ENCODE assay signal across 9 mouse cellular contexts in the genomic region with DNA sequence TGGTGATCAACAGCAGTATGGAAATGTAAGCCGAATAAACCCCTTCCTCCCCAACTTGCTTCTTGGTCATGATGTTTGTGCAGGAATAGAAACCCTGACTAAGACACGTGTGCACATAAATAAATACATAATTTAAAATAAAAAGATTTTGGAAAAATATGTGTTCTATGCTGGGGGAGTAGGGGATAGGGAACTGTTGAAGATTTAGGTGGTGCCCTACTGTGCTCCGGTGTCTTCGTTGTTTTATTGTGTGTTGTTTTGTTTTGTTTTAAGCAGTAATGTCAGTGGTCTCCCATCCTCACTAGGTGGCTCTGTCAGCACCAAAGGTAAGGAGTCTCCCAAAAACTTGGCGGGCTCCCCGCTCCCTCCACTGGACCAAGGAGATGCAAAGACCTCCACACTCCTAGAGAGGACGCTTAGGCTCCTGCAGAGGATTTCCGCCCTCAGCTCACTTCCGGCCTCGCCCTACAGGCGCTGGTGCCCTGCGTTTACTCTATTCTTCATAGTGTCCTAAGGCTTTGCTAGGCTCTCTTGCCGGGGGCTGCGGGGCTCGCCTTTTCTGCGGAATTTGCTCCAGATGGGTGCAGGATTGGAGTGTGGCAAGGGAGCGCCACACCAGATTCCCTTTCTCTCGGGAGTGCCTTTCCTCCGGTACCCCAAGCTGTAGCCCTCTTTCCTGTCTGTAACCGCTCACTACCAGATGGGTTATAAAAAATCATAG. TPM values are rescaled to one million over a fixed set of nuclear protein-coding genes. Genes with fewer than 3 reads are reported as not detected.
DNase-seq lines count a peak whose midpoint lies in the region; ATAC-seq lines count a peak whose summit lies in the region.
"Had no signal": no experiment of that assay in that cellular context is flagged by ENCODE, and none has a peak within 500 bp of the region (broad histone marks: within the 10 kb centered on the region; RNA-seq: fewer than 3 reads in every experiment).

No protein-coding gene starts in this region.

- H3K36me3 ChIP-seq in forebrain, embryonic 13.5 days (ENCODE audit: poor library complexity, severe bottlenecking), result no peaks in the 10 kb centered on the region
- H3K36me3 ChIP-seq in liver, embryonic 15.5 days (replicated peaks), result no peaks in the 10 kb centered on the region
- no peaks in the 10 kb centered on the region for H3K36me3 ChIP-seq in neural tube, embryonic 11.5 days (ENCODE audit: control insufficient read depth, insufficient read depth, low read length)

- peak; percentile 72 for DNase-seq in B cell, adult 2 months
- DNase-seq in c-Kit-positive CD71-positive TER-119-negative erythroid progenitor cells, embryonic 14.5 days (ENCODE audit: low read depth), result peak; percentile 20
- DNase-seq in heart, postnatal 10 days, result peak; percentile 73 to 82
- peak; percentile 82 to 86 for DNase-seq in kidney, postnatal 4 days
- DNase-seq in neural tube, embryonic 11.5 days (ENCODE audit: low spot score), result peak; percentile 79
- DNase-seq in telencephalon, adult 2 months (ENCODE audit: low read depth, low spot score), result peak; percentile 84

- no peaks in the 10 kb centered on the region for H3K9me3 ChIP-seq in forebrain, embryonic 13.5 days (replicated peaks)
- H3K9me3 ChIP-seq in liver, embryonic 15.5 days (replicated peaks), result no peaks in the 10 kb centered on the region
- no peaks in the 10 kb centered on the region for H3K9me3 ChIP-seq in neural tube, embryonic 11.5 days (ENCODE audit: control insufficient read depth, low read length)

- WGBS in forebrain, embryonic 13.5 days, result 13% methylated on average over 20 of the region's 20 CpGs
- WGBS in liver, embryonic 15.5 days (ENCODE audit: insufficient replicate concordance), result 9% methylated on average over 20 of the region's 20 CpGs
- WGBS in neural tube, embryonic 11.5 days, result 16% methylated on average over 20 of the region's 20 CpGs

- intact Hi-C loops in heart, postnatal 10 days (cut with DNase I), result no loop called here

- H3K27me3 ChIP-seq in forebrain, embryonic 13.5 days, result peaks cover 31% of the 10 kb centered on the region
- peaks cover 28% of the 10 kb centered on the region for H3K27me3 ChIP-seq in liver, embryonic 15.5 days
- no peaks in the 10 kb centered on the region for H3K27me3 ChIP-seq in neural tube, embryonic 11.5 days (ENCODE audit: control insufficient read depth, insufficient read depth, low read length)
- H3K27me3 ChIP-seq: Patski had no signal

- peak overlapping the region; percentile 66 for H3K4me2 ChIP-seq in forebrain, embryonic 13.5 days
- peak overlapping the region; percentile 69 for H3K4me2 ChIP-seq in liver, embryonic 15.5 days
- peak overlapping the region; percentile 62 for H3K4me2 ChIP-seq in neural tube, embryonic 11.5 days (ENCODE audit: low read depth)

- H3K4me3 ChIP-seq in forebrain, embryonic 13.5 days, result peak overlapping the region; percentile 64
- H3K4me3 ChIP-seq in liver, embryonic 15.5 days (replicated peaks), result peak overlapping the region; percentile 61
- peak overlapping the region; percentile 52 for H3K4me3 ChIP-seq in neural tube, embryonic 11.5 days (ENCODE audit: low read depth, low read length)

- ATAC-seq in forebrain, embryonic 13.5 days, result peak; percentile 99
- ATAC-seq in liver, embryonic 15.5 days (ENCODE audit: insufficient read depth), result peak; percentile 64; the same call in 1 of the 2 replicates
- ATAC-seq in neural tube, embryonic 11.5 days (ENCODE audit: insufficient read depth, low FRiP score, low TSS enrichment), result peak; percentile 87
- ATAC-seq: Patski had no signal

- peak overlapping the region; percentile 84 for H3K9ac ChIP-seq in forebrain, embryonic 13.5 days
- H3K9ac ChIP-seq in liver, embryonic 15.5 days, result peak overlapping the region; percentile 52; the same call in 1 of the 2 replicates
- H3K9ac ChIP-seq in neural tube, embryonic 11.5 days (ENCODE audit: low read length), result peak overlapping the region; percentile 73

- peak overlapping the region; percentile 80 for H3K27ac ChIP-seq in forebrain, embryonic 13.5 days
- no peak overlapping the region for H3K27ac ChIP-seq in liver, embryonic 15.5 days (replicated peaks)
- 0 out of 2 replicates have a peak overlapping the region, but pooled peaks have one; percentile 51 for H3K27ac ChIP-seq in neural tube, embryonic 11.5 days (ENCODE audit: low read depth, low read length)

- 0 out of 2 replicates have a peak, but pooled peaks cover 4% of the 10 kb centered on the region for H3K4me1 ChIP-seq in forebrain, embryonic 13.5 days
- no peaks in the 10 kb centered on the region; the same call in 1 of the 2 replicates for H3K4me1 ChIP-seq in liver, embryonic 15.5 days (replicated peaks)
- no peaks in the 10 kb centered on the region for H3K4me1 ChIP-seq in neural tube, embryonic 11.5 days (ENCODE audit: control insufficient read depth, insufficient read depth, low read length)

RNA-seq across cellular contexts. Expression of gene Rgs9, which starts 14.1 kb away (rescaled TPM):
- 3.0 and 3.5 TPM in 2 replicates for polyA plus RNA-seq in forebrain, embryonic 13.5 days (2015; fragmentation: Nextera tagmentation; extraction: Ambion mirVana)
- under 1 TPM; 0.62 to 0.69 TPM for total RNA-seq in heart, postnatal 10 days (2021)
- 0.03 TPM in 1 of 2 replicates, not detected in the other for polyA plus RNA-seq in liver, embryonic 15.5 days (2015; fragmentation: Nextera tagmentation; extraction: Ambion mirVana)
- polyA plus RNA-seq in neural tube, embryonic 11.5 days (2014; fragmentation: Nextera tagmentation; extraction: Ambion mirVana), result 1.1 and 1.5 TPM in 2 replicates

RNA-seq across cellular contexts. Expression of gene Gna13, which starts 50.6 kb away (rescaled TPM):
- 16.3 and 16.8 TPM in 2 replicates for polyA plus RNA-seq in forebrain, embryonic 13.5 days (2015; fragmentation: Nextera tagmentation; extraction: Ambion mirVana)
- total RNA-seq in heart, postnatal 10 days (2021), result 10 to 100 TPM; 45.7 to 48.7 TPM
- polyA plus RNA-seq in liver, embryonic 15.5 days (2015; fragmentation: Nextera tagmentation; extraction: Ambion mirVana), result 13.3 and 14.7 TPM in 2 replicates
- 19.9 and 23.4 TPM in 2 replicates for polyA plus RNA-seq in neural tube, embryonic 11.5 days (2014; fragmentation: Nextera tagmentation; extraction: Ambion mirVana)

Comparison
In these comparisons a context has a peak if more than half of its experiments do, and no peak if none do; other contexts are left out.
1. DNase-seq: peak in every context shown above with its lines; median percentile 84 in kidney, postnatal 4 days; 84 in telencephalon, adult 2 months; 79 in neural tube, embryonic 11.5 days; 78 in heart, postnatal 10 days; 72 in B cell, adult 2 months; 20 in c-Kit-positive CD71-positive TER-119-negative erythroid progenitor cells, embryonic 14.5 days.